Mouse (Mus musculus) small intestine, adult 2 months (tissue): Measurements from ENCODE around the gene Atp2a1.

Experiments
- CTCF ChIP-seq: fragments of 200-500 bp; IDR thresholded peaks from 2 replicates; pipeline ENCODE4 v1.5.1; 2012; ENCODE audit warnings: low read depth, mild to moderate bottlenecking, control low read depth, inconsistent platforms, low read length, moderate library complexity, mixed read lengths; ENCODE audit not compliant: insufficient replicate concordance, insufficient read length; ENCODE audit errors: extremely low read depth
- POLR2A ChIP-seq: fragments of 200-500 bp; IDR thresholded peaks from 2 replicates; pipeline ENCODE4 v1.6.1; 2012; ENCODE audit warnings: low read depth, mild to moderate bottlenecking, control low read depth, inconsistent platforms, low read length, moderate library complexity

- TF ChIP-seq CTCF = no peak
- TF ChIP-seq POLR2A = no peak
Measured at GRCm38 (mm10) chr7:126511287-126511686, 48.4 kb upstream of the Atp2a1 start.
